Mouse (Mus musculus): ENCODE results near the gene Lamb2. TPM values are rescaled to one million over a fixed set of nuclear protein-coding genes. Genes with fewer than 3 reads are reported as not detected.

The Lamb2 gene
- total RNA-seq, 2 experiments from 2014 or later, result 355 to 379 TPM

DNA sequence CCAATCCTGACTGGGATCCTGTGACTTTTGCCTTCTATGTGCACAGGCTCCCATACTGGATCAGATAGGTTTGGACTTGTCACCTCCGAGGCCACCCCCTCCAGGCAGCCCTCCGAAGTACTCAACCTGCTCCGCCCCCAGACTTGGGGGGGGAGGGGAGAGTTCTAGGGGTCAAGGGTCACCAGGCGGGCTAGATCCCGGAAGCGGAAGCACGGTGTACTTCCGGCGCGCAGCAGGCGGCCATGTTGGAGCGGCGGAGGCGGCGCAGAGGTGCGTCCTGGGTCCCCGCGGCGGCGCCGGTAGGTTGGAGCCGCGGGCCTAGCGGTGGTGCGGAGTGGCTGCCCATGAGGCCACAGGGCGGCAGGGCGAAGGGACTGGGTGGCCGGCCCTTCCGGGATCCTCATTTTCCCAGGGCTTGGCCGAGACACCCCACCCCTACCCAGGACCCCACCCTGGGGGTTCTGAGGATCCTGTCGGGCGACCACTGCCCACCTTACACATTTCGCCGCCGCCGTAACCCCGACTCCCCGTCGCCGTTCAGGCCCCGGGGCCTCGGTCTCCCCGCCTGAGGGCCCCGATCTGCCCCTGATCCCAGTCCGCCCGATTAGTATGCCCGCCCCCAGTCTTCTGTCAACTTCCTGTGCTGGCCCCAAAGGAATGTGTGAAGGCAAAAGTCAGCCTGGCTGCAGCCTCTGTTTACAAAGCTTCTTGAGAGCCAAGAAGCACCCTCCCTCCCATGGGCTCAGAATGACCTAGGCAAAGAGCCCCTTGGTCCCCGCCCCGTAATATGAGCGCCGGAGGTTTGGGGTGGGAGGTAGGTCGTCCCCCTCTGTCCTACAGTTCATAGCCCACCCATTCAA is 19.0 kb upstream of the Lamb2 start, which contains the start of gene Ccdc71:
Gene Ccdc71 (plus strand): TSS at position 209 of the 860 bp plus-strand sequence.
- DNase-seq, result peak; percentile 83 to 92
- intact Hi-C loops (cut with DNase I), result loop anchor here (2.0 kb wide), 1 partner anchor 18 kb away; the partner anchor contains the start of gene Lamb2

DNA sequence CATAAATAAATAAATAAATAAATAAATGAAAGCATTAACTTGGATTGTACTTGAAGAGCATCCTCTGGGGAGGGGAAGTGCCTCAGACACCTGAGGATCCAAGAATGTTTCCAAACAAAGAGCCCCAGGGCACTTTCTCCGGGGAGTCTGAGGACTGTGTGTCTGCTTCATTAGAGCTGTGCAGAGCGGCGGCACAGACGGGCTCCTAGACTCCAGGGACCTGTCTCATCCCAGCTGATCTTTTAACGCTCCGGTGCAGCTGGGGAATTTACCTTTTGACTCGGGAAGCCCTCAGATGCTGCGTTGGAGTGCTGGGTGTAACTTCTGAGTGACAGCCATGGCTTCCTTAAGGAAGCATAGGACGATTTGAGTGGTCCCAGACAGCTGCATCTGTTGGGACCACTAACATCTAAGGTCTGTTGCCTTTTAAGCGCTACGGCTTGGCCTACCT is 18.3 kb upstream of the Lamb2 start, which contains the start of gene Klhdc8b:
Gene Klhdc8b (minus strand): TSS at position 401 of the 451 bp plus-strand sequence.
- intact Hi-C loops (cut with DNase I), result loop anchor here (2.0 kb wide), 1 partner anchor 18 kb away; the partner anchor contains the start of gene Lamb2
- no peak for DNase-seq

DNA sequence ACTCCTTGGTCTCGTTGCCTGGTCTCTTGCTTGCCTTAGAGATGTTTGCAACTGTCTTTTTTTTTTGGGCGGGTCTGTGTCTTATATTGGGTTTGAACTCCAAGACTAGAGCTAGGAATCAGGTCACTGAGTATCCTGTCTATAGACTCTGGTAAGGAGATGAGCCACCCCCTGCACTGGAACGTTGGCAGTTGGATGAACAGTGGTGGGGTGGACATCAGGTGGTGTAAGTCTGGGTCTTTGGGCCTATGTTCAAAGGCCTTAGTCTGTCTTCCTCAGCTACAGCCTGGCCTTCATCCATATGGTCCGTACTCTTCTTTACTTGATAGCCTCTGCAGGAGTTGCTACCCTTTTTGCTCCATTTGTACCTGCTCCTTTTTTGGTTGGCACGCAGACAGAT is 17.9 kb upstream of the Lamb2 start:
- intact Hi-C loops (cut with DNase I), result loop anchor here (2.0 kb wide), 1 partner anchor 17 kb away; the partner anchor contains the start of gene Lamb2
- DNase-seq, result no peak

DNA sequence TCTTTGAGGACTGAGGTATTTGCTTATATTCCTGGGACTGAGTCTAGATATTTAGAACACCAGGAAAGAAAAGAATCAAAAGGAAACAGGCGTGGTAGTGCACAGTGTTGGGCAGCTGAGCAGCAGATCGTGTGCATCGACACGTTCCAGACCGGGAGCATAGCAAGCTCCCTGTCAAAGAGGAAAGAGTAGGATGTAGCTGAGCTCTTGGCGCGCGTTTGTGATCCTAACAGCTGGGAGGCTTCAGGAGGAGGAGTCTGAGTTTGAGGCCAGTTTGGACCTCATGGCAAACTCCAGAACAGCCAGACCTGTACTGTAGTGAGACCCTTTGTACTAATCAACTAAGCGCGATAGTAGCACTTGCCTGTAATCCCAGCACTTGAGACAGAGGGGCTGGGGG is 17.3 kb upstream of the Lamb2 start:
- intact Hi-C loops (cut with DNase I), result no loop called here
- peak; percentile 55 to 60 for DNase-seq

DNA sequence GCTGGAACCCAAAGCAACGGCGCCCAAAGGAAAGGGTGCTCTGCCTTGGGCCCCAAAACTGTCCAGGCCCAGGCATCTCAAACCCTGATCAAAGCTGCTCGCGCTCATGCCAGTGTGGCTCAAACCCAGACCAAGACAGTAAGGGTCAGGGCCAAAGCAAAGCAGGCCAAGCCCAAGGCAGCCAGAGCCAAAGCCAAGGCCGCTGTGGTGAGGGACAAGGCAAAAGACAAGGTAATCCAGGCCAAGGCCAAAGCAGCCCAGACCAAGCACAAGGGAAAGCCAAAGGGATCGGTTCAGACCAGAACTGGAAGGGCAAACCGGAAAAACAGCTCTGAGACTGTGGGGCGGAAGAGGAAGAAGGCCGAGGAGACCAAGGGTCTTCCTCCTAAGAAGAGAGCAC is 15.8 kb upstream of the Lamb2 start:
- intact Hi-C loops (cut with DNase I), result no loop called here
- DNase-seq, result no peak

DNA sequence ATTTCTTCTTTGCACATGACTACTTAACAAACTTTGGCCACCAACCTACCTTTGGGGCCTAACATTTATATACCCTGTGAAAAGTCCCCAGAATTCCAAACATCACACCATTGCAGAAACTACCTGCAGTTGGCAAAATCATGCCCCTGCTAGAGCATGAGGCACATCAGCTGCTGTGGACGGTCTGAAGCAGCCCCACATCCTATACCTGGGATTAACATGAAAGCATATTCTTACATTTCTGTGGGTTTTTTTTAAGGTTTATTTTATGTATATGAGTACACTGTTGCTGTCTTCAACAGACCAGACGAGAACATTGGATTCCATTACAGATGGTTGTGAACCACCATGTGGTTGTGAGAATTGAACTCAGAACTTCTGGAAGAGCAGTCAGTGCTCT is 13.3 kb upstream of the Lamb2 start:
- no peak for DNase-seq
- intact Hi-C loops (cut with DNase I), result no loop called here

DNA sequence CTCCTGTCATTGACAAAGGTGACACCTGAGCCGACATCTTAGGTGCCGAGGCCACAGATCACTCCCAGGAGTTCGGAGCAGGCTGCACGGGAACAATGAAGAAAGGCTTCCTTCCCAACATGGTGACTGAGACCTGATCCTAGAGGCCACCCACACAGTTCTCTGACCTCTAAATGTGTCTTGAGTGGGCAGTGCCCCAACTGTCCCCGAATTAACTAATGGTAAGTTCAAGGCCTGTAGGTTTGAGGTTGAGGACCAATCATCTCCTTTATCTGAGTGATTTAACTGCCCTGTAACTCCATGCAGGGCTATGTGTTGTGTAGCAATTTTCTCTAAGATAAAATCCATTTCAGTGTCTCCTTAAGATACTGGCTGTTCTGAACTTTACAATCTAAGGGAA is 10.1 kb upstream of the Lamb2 start:
- intact Hi-C loops (cut with DNase I), result no loop called here
- no peak for DNase-seq

DNA sequence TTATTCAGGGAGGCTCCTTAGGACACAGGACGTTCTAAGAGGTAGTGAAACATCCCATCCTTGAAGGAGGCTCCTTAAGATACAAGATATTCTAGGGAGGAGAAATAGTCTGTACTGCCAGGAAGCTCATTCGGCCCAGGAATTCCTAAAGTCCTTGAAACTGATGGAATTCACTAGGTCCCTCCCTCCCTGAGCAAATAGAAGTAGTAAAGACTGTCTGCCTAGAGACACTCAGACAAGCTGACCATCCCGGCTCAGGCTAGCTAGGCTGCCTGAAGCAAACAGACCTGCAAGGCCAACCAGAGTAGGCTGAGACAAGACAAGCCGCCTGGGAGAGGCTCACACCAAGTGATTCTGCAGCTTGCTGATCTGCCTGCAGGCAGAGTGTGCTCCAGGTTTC is 9.7 kb upstream of the Lamb2 start:
- DNase-seq, result no peak
- intact Hi-C loops (cut with DNase I), result no loop called here

DNA sequence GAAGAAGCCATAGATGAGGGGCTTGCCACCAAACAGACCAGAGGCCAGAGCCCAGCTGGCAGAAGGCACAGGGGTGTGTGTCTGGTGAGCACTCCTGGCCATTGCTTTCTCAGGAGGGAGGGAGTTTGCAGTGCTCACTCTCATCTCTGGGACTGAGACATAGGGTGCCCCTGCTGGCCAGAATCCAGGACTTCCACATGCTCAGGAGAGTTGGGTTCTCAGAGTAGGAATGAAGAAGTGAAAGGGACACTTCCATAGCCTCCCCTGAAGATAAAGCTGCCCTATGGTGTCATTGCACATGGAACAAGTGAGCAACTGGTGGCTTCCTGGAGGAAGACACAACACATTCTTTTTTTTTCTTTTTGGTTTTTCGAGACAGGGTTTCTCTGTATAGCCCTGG is 5.0 kb upstream of the Lamb2 start:
- DNase-seq, result no peak
- intact Hi-C loops (cut with DNase I), result no loop called here

DNA sequence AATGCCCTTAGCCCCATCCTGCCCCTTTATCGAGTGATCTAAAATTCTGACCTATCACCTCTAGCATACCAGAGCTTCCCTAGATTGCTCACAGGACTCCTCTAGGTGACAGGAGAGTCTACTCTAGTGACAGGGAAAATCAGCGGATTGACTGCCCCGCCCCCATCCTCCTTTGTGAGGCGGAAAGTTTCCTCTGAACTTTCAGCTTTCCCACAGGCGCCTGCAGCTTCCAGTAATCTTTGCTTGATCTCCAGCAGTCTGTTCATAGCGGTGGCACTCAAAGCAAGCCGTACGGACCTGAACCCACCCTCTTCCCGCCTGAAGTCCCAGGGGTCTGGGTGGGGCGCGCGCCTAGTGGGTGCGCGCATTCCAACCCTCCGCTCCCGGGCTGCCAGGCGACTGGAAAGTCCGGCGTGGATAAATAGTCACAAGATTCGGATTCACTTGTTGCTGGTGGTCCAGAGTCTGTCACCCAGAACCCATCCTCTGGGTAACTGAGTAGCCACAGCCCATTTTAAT is 839 bp upstream of the Lamb2 start:
- intact Hi-C loops (cut with DNase I), result loop anchor here (2.0 kb wide), 1 partner anchor 18 kb away; the partner anchor contains the start of genes Ccdc71 and Klhdc8b

DNA sequence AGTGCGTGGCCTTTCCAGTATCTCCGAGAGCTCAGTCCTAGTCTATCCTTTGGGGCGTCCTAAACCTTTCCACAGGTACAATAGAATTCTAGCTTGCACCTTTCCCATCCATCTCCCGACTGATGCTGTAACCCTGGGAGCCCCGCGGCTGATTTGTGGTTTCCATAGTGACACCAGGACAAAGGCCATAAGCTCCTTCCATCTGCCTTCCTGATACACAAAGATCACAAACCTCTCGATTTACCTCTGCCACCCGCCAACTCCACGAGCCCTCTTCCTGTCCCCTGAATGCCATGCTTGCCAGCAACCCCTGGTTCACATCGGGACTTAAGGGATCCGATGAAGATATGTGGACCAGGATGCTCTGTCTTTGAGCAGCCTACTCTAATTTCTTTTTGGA is 295 bp upstream of the Lamb2 start:
- DNase-seq, result no peak
- intact Hi-C loops (cut with DNase I), result loop anchor here (2.0 kb wide), 1 partner anchor 18 kb away; the partner anchor contains the start of genes Ccdc71 and Klhdc8b

More for the DNA sequence above, 839 bp upstream of the Lamb2 start:
- peak; percentile 91 to 92 for DNase-seq

DNA sequence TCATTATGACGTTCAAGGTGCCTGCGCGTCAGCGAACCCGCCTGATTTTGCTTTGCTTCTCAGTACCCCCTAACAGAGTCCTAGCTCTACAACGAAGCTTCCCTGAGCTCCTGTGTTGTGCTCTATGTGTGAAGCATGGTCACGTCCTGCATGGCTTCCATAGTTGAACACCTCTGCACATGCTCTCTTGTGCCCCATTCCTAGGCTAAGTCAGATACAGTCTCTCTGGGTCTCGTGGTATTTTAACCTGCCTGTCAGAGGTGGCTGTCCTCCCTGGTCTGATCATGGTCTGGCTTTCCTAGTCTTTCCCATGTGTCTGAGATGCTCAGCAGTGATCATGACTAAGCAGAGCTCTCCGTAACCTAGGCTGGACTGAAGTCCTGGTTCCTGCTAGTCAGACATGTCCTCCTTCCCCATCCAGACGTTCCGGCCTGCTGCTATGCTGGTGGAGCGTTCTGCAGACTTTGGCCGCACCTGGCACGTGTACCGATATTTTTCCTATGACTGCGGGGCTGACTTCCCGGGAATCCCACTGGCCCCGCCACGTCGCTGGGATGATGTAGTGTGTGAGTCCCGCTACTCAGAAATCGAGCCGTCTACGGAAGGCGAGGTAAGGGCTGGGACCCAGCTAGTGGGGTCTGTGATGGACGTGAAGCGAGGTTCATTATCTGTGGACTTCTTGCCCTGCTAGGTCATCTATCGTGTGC is 1.4 kb downstream of the Lamb2 start:
- no peak for DNase-seq
- intact Hi-C loops (cut with DNase I), result no loop called here

DNA sequence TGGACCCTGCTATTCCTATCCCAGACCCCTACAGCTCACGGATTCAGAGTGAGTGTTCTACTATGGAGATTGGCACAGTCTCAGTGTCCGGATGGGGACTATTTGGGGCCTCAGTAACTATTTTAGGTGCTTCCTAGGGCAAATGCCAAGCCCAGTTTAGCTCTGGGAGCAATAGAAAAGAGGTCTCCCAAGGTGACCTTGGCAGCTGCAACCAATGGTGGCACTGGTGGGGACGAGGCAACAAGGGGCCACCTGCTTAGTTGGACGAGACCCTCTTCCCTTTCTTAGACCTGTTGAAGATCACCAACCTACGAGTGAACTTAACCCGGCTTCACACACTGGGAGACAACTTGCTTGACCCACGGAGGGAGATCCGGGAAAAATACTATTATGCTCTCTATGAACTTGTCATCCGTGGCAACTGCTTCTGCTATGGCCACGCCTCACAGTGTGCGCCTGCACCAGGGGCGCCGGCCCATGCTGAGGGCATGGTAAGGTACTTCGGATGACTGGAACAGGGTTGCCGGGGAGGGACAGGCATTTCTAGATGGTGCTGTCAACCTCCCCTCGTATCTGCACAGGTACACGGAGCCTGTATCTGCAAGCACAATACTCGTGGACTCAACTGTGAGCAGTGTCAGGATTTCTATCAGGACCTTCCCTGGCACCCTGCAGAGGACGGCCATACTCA is 2.1 kb downstream of the Lamb2 start:
- DNase-seq, result peak in 1 of 2 experiments; percentile 45
- intact Hi-C loops (cut with DNase I), result no loop called here

DNA sequence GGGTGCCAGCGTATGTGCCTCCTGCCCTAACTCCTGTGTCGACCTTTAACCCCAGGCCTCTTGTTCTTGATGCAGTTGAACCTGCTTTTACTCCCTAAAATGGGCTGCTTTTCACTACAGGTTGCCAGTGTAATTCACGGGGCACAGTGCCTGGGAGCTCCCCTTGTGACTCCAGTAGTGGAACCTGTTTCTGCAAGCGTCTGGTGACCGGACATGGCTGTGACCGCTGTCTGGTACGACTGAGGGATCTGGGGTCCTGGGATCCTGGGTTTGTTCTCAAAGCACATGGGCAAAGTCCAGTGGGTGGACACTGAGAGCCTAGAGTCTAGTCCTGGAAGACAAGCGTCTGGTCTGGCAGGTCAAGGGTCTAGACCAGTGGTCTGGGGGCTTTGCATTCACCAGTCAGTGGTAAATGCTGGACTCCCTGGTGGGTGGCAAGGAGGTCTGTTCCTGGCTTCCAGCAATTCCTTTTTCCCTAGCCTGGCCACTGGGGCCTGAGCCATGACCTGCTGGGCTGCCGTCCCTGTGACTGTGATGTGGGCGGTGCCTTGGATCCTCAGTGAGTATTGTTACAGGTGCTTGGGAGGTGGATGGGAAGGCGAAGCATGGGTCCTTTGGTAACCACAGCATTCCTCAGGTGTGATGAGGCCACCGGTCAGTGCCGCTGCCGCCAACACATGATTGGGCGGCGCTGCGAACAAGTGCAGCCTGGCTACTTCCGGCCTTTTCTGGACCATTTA is 3.7 kb downstream of the Lamb2 start:
- DNase-seq, result no peak
- intact Hi-C loops (cut with DNase I), result no loop called here

DNA sequence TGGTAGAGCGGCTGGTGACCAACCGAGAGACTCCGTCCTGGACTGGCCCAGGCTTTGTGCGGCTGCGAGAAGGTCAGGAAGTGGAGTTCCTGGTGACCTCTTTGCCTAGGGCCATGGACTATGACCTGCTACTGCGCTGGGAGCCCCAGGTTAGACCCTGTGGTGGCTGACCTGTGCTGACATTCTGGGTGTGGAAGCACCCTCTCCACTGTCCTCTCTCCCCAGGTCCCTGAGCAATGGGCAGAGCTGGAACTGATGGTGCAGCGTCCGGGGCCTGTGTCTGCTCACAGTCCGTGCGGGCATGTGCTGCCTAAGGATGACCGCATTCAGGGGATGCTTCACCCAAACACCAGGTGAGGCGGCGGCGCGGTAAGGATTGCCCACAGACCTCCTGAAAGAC is 4.5 kb downstream of the Lamb2 start:
- intact Hi-C loops (cut with DNase I), result no loop called here
- no peak for DNase-seq

DNA sequence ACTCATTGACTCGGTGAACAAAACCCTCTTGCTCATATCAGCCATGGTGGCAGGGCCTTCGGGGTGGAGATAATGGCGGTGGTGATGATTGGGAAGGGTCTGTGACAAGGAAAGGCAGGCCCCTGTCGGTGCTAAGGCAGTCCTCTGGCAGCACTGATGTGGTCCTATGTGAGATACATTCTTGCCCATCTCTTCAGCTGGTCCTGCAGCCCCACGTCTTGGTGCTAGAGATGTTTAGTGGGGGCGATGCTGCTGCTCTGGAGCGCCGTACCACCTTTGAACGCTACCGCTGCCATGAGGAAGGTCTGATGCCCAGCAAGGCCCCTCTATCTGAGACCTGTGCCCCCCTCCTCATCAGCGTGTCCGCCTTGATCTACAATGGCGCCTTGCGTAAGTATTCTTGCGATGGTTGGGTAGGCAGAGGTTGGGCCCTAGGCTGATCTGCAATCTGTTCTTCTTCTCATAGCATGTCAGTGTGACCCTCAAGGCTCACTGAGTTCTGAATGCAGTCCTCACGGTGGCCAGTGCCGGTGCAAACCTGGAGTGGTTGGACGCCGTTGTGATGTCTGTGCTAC is 5.9 kb downstream of the Lamb2 start:
- no peak for DNase-seq
- intact Hi-C loops (cut with DNase I), result no loop called here

DNA sequence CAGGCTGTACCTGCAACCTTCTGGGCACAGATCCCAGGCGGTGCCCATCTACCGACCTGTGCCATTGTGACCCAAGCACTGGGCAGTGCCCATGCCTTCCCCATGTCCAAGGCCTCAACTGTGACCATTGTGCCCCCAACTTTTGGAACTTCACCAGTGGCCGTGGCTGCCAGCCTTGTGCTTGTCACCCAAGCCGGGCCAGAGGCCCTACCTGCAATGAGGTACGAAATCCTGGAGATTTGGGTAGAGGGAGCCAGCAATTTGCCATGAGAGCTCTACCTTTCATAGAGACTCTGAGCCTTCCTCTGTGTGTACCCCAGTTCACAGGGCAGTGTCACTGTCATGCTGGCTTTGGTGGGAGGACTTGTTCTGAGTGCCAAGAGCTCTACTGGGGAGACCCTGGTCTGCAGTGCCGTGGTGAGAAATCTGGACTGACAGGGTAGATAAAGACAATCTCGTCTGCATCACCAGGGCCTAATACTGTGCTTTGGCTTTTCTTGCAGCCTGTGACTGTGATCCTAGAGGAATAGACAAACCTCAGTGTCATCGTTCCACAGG is 7.5 kb downstream of the Lamb2 start:
- intact Hi-C loops (cut with DNase I), result no loop called here
- DNase-seq, result no peak

DNA sequence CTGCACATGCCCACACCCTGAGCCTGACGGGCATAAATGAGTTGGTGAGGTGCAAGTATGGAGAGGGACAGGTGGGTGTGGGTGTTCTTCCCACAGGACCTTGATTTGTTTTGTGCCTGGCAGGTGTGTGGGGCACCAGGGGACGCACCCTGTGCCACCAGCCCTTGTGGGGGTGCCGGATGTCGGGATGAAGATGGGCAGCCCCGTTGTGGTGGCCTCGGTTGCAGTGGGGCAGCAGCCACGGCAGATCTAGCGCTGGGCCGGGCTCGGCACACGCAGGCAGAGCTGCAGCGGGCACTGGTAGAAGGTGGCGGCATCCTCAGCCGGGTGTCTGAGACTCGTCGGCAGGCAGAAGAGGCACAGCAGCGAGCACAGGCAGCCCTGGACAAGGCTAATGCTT is 8.9 kb downstream of the Lamb2 start:
- intact Hi-C loops (cut with DNase I), result no loop called here
- no peak for DNase-seq

DNA sequence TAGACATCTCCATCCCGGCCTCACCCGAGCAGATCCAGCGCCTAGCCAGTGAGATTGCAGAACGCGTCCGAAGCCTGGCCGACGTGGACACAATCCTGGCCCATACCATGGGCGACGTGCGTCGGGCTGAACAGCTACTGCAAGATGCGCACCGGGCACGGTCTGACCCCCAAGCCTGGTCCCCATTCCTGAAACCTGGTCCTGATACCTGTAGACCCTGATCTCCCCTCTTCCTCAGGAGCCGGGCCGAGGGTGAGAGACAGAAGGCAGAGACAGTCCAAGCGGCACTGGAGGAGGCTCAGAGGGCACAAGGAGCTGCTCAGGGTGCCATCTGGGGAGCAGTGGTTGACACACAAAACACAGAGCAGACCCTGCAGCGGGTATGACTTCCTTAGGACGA is 9.7 kb downstream of the Lamb2 start:
- no peak for DNase-seq
- intact Hi-C loops (cut with DNase I), result no loop called here

Data from heart, postnatal 14 days (tissue).